Mouse (Mus musculus): ENCODE results near the gene Dnajb2. TPM values are rescaled to one million over a fixed set of nuclear protein-coding genes. Genes with fewer than 3 reads are reported as not detected.

Dnajb2 gene
- total and polyA plus RNA-seq, 3 experiments: 12.9 to 18.9 TPM; not detected in 1

GRCm38 (mm10) chr1:75278228-75278627, 42.0 kb downstream of the Dnajb2 start, which contains the start of gene Resp18:
Gene Resp18 (minus strand): TSS chr1:75278415.
- H3K27me3 ChIP-seq (ENCODE audit: control insufficient read depth in 1 of 2, insufficient read depth in 2 of 2, low read length in 2 of 2): peaks cover 0 to 1% of the 10 kb centered on the region in 2 experiments; a peak in 1 of 4 replicates
- H3K4me3 ChIP-seq (ENCODE audit: control insufficient read depth in 1 of 2, insufficient read depth in 1 of 2, low read depth in 2 of 2, low read length in 2 of 2): no peak within 1 kb of the TSS

GRCm38 (mm10) chr1:75283017-75283416, 46.8 kb downstream of the Dnajb2 start:
- Histone ChIP-seq H3K27me3 (ENCODE audit: control insufficient read depth in 1 of 2, insufficient read depth in 2 of 2, low read length in 2 of 2) (peaks cover 0 to 9% of the 10 kb centered on the region in 2 experiments; a peak in 2 of 4 replicates), H3K36me3 (ENCODE audit: control insufficient read depth in 1 of 2, insufficient read depth in 2 of 2, low read length in 2 of 2) (no peaks in the 10 kb centered on the region), H3K9me3 (replicated peaks; ENCODE audit: insufficient read depth, low read length) (no peaks in the 10 kb centered on the region), H3K4me1 (ENCODE audit: control insufficient read depth in 1 of 2, insufficient read depth in 2 of 2, low read length in 2 of 2) (no peaks in the 10 kb centered on the region), H3K27ac (ENCODE audit: control insufficient read depth, low read depth, low read length) (no peak overlapping the region), H3K79me2 (ENCODE audit: control insufficient read depth, insufficient read depth, low read length, poor library complexity) (no peaks in the 10 kb centered on the region), H3K9ac (ENCODE audit: control insufficient read depth, low read depth, low read length, poor library complexity, severe bottlenecking) (no peak overlapping the region), H3K4me3 (ENCODE audit: control insufficient read depth in 1 of 2, insufficient read depth in 1 of 2, low read depth in 2 of 2, low read length in 2 of 2) (no peak overlapping the region)
- TF ChIP-seq TAL1 (IDR thresholded peaks at IDR 0.05; ENCODE audit: low read length) (no peak), ZC3H11A (IDR thresholded peaks at IDR 0.05; ENCODE audit: low read depth, low read length) (no peak), ZKSCAN1 (IDR thresholded peaks at IDR 0.05; ENCODE audit: low read depth, low read length) (no peak), E2F4 (IDR thresholded peaks at IDR 0.05; ENCODE audit: borderline replicate concordance, low read depth, low read length) (no peak), SIN3A (IDR thresholded peaks at IDR 0.05; ENCODE audit: low read length) (no peak), KAT2A (conservative IDR thresholded peaks at IDR 0.05; ENCODE audit: low read depth, low read length) (no peak), ZMIZ1 (IDR thresholded peaks at IDR 0.05; ENCODE audit: low read depth, low read length) (no peak), HCFC1 (IDR thresholded peaks at IDR 0.05; ENCODE audit: low read depth, low read length) (no peak), MYC (IDR thresholded peaks at IDR 0.05; ENCODE audit: low read depth, low read length) (no peak), TCF12 (IDR thresholded peaks at IDR 0.05; ENCODE audit: low read depth, low read length) (no peak), CHD2 (IDR thresholded peaks at IDR 0.05; ENCODE audit: low read length) (no peak), USF1 (IDR thresholded peaks at IDR 0.05; ENCODE audit: low read depth, low read length) (no peak), ZNF384 (IDR thresholded peaks at IDR 0.05; ENCODE audit: low read depth, low read length) (no peak), GABPA (IDR thresholded peaks at IDR 0.05; ENCODE audit: low read depth, low read length) (no peak), SMC3 (IDR thresholded peaks at IDR 0.05; ENCODE audit: low read depth, low read length) (no peak)
- no peak for DNase-seq (ENCODE audit: low read depth, low spot score)

More at GRCm38 (mm10) chr1:75278228-75278627, 42.0 kb downstream of the Dnajb2 start, which contains the start of gene Resp18:
- TF ChIP-seq MEF2A (IDR thresholded peaks at IDR 0.05; ENCODE audit: extremely low read depth, insufficient replicate concordance, low read depth, low read length, poor library complexity, severe bottlenecking) (no peak), RAD21 (IDR thresholded peaks at IDR 0.05; ENCODE audit: low read depth, low read length) (no peak), E2F4 (IDR thresholded peaks at IDR 0.05; ENCODE audit: borderline replicate concordance, low read depth, low read length) (no peak), BHLHE40 (IDR thresholded peaks at IDR 0.05; ENCODE audit: borderline replicate concordance, low read depth, low read length) (no peak), MAZ (IDR thresholded peaks at IDR 0.05; ENCODE audit: low read depth, low read length) (no peak), NELFE (IDR thresholded peaks at IDR 0.05; ENCODE audit: low read depth, low read length) (no peak), SMC3 (IDR thresholded peaks at IDR 0.05; ENCODE audit: low read depth, low read length) (no peak), TBP (IDR thresholded peaks at IDR 0.05; ENCODE audit: low read depth, low read length) (no peak), POLR2AphosphoS2 (IDR thresholded peaks at IDR 0.05; ENCODE audit: low read length) (no peak), ZC3H11A (IDR thresholded peaks at IDR 0.05; ENCODE audit: low read depth, low read length) (no peak), MYC (IDR thresholded peaks at IDR 0.05; ENCODE audit: low read depth, low read length) (no peak), GABPA (IDR thresholded peaks at IDR 0.05; ENCODE audit: low read depth, low read length) (no peak), MYB (IDR thresholded peaks at IDR 0.05; ENCODE audit: low read depth, low read length) (no peak), GATA1 (IDR thresholded peaks at IDR 0.05; ENCODE audit: low read depth, low read length) (no peak)
- DNase-seq (ENCODE audit: low read depth, low spot score): no peak
- Histone ChIP-seq H3K27ac (ENCODE audit: control insufficient read depth, low read depth, low read length) (no peak within 1 kb of the TSS), H3K9ac (ENCODE audit: control insufficient read depth, low read depth, low read length, poor library complexity, severe bottlenecking) (no peak within 1 kb of the TSS), H3K36me3 (ENCODE audit: control insufficient read depth in 1 of 2, insufficient read depth in 2 of 2, low read length in 2 of 2) (no peaks in the 10 kb centered on the region), H3K9me3 (replicated peaks; ENCODE audit: insufficient read depth, low read length) (no peaks in the 10 kb centered on the region), H3K4me1 (ENCODE audit: control insufficient read depth in 1 of 2, insufficient read depth in 2 of 2, low read length in 2 of 2) (no peaks in the 10 kb centered on the region), H3K79me2 (ENCODE audit: control insufficient read depth, insufficient read depth, low read length, poor library complexity) (no peaks in the 10 kb centered on the region)
